Mouse (Mus musculus) megakaryocyte-erythroid progenitor cell, adult 5-6 weeks (primary cell): ENCODE data around the gene Ndufv1. TPM values are rescaled to one million over a fixed set of nuclear protein-coding genes. Genes with fewer than 3 reads are reported as not detected.
"Not testable (repeated sequence)": the region's sequence is repeated elsewhere in the genome, so short reads cannot be mapped to it uniquely, and the experiment has no call there.

ENCODE experiments used
- ATAC-seq: replicated peaks from 2 replicates; pipeline ENCODE4 v1.8.0; 2016; ENCODE audit warnings: mild to moderate bottlenecking, inconsistent platforms; ENCODE audit not compliant: severe bottlenecking, poor library complexity, low FRiP score, low TSS enrichment
- total RNA-seq, 2 experiments: library from RNA; stranded (forward) in 1 of 2; stranded (reverse) in 1 of 2; fragments of 200-1000, 215-1000 nt in 1 of 2; fragments of >200 nt in 1 of 2; fragmentation: Nextera tagmentation in 1 of 2; gene quantifications; 2 replicates each; pipeline ENCODE4 v1.2.3; 2014 to 2017

Gene Ndufv1
- total RNA-seq, 2 experiments from 2014 or later, result 210 to 306 TPM

GRCm38 (mm10) chr19:3988750-3989149 lies 23.9 kb downstream of the Ndufv1 start:
- ATAC-seq, result no peak

DNA sequence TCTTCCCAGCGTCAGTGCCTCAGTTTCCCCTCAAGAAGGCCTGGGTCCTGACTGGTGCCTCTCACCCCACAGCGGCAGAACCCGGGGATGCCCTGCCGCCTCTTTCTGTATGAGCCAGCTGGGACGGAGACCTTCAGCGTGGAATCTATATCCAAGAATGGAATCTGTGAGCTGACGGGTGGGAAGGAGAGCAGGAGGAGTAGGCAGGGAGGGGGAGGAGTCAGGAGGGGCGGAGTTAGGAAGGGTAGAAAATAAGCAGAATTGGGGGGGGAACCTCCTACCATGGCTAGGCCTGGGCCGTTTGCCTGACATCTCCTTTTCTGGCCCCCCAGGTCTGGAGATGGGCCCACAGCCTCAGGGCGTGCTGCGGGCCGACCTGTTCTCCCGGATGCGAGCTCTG lies 24.5 kb downstream of the Ndufv1 start:
- no peak for ATAC-seq

- peak; percentile 51 for ATAC-seq
These were observed 26.3 kb downstream of the Ndufv1 start, which contains the start of gene Acy3 for GRCm38 (mm10) chr19:3986334-3986733. Gene Acy3, plus strand, starts transcription at chr19:3986570.

GRCm38 (mm10) chr19:3985261-3985681 lies 27.3 kb downstream of the Ndufv1 start:
- no peak for ATAC-seq

GRCm38 (mm10) chr19:3983527-3984200 lies 28.9 kb downstream of the Ndufv1 start:
- no peak for ATAC-seq

- ATAC-seq, result no peak
These were observed 31.7 kb downstream of the Ndufv1 start for GRCm38 (mm10) chr19:3980917-3981316.

- peak; percentile 66 for ATAC-seq
These were observed 32.3 kb downstream of the Ndufv1 start for GRCm38 (mm10) chr19:3980309-3980708.

DNA sequence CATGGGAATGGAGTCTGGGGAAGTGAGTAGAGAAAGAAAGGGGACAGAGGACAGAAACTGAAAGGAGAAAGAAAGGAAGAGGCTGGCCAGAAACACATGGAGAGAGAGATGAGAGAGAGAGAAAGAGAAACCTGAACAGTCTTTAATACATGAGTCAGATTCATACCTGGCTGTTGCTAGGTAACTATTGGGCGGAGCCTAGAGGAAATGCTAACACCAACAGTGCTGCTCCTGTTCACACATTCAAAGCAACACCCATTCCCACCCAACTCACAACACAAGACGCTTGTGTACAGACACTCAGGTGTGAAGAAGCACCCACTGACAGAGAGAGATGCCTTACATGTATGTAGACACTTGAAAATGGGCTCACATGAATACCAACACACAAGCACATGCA lies 36.7 kb downstream of the Ndufv1 start:
- ATAC-seq, result no peak

DNA sequence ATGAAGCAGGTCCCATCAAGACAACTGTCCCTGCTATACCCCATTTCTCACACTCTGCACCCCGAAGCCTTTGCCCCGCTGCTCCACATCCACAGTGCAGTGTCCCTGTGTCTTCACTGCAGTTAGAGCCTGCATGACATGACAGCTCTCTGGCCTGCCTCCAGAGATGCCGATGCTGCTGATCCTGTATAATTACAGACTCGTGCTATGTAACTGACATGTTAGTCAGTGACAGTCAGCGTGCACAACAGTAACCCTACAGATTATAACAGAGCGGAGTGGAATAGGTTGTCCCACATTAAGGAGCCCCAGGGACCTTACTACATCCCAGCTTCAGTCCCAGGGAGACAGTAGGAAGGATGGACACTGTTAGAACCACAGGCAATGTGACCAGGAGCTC lies 38.0 kb downstream of the Ndufv1 start:
- ATAC-seq, result not testable (repeated sequence)

DNA sequence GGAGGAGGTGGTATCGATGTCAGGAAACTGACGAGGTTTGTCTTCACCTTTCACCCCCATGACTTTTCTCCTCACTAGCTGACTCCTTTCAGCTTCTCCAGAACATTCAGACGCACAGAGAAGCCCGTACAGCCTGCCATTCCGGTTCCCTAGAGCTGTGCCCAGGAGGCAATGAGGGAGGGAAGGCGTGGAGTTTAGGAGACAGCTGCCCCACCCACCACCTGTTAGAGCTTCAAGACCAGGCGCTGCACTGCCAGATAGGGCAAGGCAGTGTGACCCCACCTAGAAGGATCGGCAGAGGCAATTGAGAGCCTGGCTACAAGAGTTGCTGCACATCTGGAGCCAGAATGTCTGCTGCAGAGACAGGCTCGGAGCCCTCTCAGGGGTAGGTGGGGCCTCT lies 40.4 kb downstream of the Ndufv1 start, which contains the start of gene Aldh3b2:
Gene Aldh3b2, plus strand, starts transcription at position 100 of the 400 bp plus-strand sequence.
- ATAC-seq, result peak; percentile 60

DNA sequence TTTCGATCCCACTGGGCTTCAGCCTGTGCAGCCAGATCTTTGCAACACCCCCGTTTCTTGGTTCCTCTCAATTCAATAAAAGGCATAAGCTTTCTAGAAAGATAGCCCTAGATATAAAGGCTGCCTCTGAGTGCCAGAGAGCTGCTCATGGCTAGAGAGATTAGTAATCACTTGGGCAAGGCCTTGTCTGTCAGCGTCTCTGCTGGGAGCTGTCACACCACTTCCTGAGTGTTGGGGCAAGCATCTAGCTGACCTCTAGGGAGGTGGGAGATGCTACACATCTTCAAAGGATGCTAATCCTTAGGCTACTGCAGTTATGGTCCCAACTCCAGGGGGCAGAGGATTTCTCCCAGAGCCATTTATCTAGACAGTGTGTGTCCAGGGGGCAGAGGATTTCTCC lies 45.3 kb downstream of the Ndufv1 start:
- ATAC-seq, result peak; percentile 47; the same call in 1 of the 2 replicates

- ATAC-seq, result no peak
These were observed 46.1 kb downstream of the Ndufv1 start for GRCm38 (mm10) chr19:3966330-3967075.

DNA sequence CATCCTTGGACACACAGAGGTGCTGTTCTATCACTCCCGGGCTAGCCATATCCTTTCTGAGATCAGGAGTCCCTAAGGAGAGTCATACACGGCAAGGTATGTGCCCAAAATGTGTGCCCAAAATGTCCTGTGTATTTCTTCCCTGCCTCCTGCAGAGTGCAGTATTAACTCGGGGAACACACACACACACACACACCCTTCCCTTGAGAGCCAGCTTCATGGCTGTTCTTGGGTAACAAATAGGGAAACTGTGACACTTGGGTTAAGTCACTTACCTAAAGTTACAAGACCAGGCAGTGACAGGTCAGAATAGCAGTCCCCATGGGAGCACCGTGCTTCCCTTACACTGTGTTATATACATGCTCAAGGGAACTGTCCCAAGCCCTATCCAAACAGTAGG lies 48.6 kb downstream of the Ndufv1 start:
- ATAC-seq, result no peak

GRCm38 (mm10) chr19:3962469-3962868 lies 50.1 kb downstream of the Ndufv1 start:
- no peak for ATAC-seq

GRCm38 (mm10) chr19:3961805-3962204 lies 50.8 kb downstream of the Ndufv1 start:
- not testable (repeated sequence) for ATAC-seq

DNA sequence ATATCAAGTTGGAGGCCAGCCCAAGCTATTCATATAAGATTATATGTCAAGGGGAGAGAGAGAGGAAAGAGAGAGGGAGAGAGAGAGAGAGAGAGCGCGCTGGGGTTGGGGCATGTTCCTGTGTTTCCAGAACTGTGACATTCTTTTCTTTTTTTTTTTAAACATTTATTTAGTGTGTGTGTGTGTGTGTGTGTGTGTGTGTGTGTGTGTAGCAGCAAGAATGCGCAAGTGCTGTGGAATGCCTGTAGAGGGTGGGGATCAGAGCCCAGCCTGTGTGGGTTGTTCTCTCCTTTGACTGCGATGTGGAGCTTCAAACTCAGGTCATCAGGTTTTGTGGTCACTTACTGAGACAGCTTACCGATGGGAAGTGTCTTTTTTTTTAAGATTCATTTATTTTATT lies 52.4 kb downstream of the Ndufv1 start:
- ATAC-seq, result no peak

- no peak for ATAC-seq
These were observed 53.6 kb downstream of the Ndufv1 start for GRCm38 (mm10) chr19:3959030-3959429.

GRCm38 (mm10) chr19:3958470-3958869 lies 54.1 kb downstream of the Ndufv1 start, which contains the start of gene Aldh3b3:
Gene Aldh3b3, plus strand, starts transcription at chr19:3958645.
- no peak for ATAC-seq
